Mouse (Mus musculus): ENCODE results near the gene Ubap1l.

Ubap1l gene

DNA sequence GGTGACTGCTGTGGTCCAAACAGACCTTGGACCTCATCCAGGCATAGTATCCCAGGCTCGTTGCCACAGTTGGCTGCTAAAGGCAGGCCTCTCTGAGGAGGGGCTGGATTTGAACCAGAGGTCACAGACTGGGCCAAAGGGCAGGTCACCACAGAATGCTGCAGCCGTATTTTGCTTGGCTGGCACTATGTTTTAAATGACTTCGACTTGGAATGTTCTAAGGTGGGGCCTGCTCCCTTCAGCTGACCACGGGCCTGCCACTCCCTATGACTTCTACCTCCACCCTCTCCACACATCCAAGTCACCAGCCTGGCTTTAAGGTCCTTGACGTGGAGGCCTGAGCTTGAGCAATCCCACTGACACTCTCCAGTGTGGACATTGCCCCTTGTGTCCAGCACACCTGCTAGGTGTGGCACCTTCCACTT, 48.0 kb downstream of the Ubap1l start:
- no peak for DNase-seq (ENCODE audit: extremely low read depth, low read depth)

DNA sequence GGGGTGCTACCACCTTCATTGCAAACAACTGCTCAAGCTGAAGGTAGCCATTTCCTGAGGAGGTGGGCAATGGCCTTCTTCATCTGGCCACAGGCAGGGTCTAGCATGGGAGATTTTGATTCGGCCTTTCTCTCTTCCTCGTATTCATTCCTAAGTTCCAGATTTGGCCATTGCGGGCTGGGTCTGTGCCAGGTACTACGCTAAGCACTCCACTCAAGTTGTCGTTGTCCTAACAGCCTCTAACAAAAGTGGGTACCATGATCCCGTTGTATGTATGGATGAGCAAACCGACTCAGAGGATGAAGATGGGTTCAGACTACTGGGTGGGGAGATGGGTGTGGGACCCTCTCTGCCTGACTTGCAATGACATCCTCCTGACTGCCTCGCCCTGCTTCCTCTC, 49.5 kb downstream of the Ubap1l start:
- DNase-seq (ENCODE audit: extremely low read depth, low read depth): no peak

DNA sequence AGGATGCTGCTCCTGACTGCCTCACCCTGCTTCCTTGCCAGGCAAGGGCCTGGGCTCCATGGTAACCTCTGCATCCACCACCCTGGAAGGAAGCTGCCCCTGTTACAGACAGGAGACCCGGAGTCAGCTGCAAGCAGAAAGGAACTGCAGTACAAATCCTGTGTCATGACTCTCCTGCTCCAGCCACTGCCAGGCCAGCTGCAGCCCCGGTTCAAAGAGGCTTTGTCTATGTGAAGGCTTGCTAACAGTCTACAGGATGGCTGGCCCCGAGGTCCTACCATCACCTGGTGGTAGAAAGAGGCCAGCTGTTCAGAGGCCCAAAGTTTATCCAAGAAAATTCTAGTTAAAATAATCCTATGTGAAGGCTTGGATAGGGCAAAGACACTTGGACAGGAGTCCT, 50.5 kb downstream of the Ubap1l start:
- no peak for DNase-seq (ENCODE audit: extremely low read depth, low read depth)

DNA sequence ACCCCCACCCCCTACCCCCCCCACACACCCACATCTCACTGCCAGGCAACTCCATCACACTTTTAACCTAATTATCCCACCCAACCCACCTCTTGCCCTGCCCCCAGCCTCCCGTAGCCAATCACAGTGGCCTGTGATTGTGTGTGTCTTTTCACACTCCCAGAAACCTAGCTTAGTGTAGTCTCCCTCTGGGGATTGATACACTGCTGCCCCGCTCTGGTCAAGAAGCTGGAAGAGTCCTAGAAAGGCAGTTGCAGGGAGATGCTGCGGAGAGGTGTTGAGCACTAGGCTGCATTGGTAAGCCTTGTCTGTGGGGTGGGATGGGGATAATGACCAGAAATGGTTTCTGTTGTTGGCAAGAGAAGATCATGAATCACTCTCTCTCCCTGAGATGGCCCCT, 56.9 kb downstream of the Ubap1l start:
- no peak for DNase-seq (ENCODE audit: extremely low read depth, low read depth)

DNA sequence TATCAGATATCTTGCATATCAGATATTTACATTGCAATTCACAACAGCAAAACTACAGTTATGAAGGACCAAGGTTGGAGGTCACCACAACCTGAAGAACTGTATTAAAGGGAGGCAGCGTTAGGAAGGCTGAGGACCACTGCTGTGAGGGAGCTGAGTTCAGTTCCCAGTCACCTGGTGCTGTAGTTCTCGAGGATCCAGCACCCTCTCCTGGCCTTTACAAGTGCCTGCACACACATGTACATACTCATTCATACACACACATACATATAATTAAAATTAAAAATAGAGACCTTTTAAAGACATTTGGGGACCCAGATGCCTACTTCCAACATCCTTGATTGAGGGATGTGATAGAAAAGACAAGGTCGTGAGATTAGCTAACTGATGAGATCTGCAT, 58.8 kb downstream of the Ubap1l start:
- no peak for DNase-seq (ENCODE audit: extremely low read depth, low read depth)

DNA sequence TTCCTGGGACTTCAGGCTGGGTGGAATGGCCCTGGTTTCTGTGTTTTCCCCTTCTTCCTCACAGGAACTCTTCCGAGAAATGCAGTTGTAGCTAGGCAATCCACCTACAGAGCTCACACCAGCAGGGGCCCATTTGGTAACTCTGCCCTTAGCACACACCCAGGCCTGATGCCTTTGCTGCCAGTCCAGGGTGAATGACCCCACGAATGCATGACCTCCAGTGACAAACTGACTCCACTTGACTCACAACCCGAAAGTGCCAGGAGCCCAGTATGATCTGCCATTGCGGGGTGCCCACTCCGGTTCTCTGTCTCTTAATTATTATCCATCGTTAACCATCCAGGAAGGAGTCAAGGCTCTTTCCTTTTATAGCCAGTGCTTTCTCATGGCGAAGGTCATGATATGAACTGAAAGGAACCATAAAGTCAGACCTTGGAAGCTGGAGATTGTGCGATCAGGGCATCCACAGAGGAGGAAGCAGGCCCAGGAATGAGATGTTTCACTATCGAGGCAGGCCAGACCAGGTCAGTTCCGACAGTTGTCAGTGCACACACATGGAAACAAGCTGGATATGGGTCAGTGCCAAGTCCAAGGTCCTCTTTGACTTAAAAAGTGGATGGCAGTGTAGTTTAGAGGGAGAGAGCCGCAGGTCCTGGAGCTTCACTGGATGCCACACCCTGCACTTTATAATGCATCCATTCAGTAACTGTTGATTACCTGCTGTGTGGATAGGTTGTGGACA, 62.1 kb downstream of the Ubap1l start, which contains the start of gene Slc51b:
Gene Slc51b (minus strand): TSS at position 196 of the 742 bp plus-strand sequence.
- DNase-seq (ENCODE audit: extremely low read depth, low read depth): no peak

DNA sequence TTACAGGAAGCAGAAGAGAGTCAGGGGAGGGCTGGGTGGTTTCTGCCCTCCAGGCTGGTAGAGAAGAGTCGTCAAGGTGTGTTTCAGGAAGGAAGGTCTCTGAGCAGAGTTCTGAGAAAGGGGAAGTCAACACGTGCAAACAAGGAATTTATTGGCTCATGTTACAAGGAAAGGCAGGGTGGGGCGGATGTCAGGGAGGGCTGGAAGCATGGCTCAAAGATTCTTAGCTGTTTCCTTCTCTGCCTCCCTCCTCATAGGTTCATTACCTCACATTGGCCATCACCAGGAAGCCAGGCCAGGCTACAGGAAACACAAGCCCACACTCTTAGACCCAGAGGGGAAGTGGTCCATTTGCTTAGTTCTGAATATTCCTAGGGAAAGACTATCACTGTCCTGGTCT, 63.6 kb downstream of the Ubap1l start:
- DNase-seq (ENCODE audit: extremely low read depth, low read depth): no peak

DNA sequence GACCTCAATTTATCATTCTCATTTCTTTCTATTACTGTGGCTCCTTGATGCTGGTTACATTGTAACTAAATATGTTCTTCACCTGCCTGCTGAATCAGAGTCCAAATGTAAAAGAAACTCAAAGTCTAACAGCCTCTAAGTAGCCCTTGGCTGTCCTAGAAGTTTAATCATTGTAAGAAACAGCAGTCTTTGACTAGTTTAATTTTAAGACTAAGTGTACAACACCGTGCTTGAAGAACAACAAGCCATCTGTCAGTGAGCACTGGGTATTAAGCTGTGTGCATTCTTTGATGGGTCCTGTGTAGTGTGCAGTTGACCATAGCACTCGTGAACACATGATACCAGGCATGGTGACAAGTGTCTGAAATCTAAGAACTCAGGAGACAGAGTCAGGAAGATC, 66.7 kb downstream of the Ubap1l start:
- DNase-seq (ENCODE audit: extremely low read depth, low read depth): no peak

DNA sequence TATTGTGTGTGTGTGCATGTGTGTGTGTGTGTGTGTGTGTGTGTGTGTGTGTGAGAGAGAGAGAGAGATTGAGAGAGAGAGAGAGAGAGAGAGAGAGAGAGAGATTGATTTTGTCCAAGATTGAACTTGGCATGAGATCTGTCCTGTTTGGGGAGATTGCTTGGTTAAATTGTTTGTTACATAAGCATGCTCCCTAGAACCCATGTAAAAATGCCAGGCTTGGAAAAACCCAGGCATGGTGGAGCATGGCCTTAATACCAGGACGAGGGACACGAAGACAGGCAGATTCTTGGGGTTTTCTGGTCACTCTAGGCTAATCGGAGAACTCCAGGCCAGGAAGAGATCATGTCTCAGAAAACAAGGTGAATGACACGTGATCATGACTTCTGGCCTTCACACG, 67.2 kb downstream of the Ubap1l start:
- no peak for DNase-seq (ENCODE audit: extremely low read depth, low read depth)
